Mouse (Mus musculus): Measurements from ENCODE around the gene Nop14. TPM values are rescaled to one million over a fixed set of nuclear protein-coding genes. Genes with fewer than 3 reads are reported as not detected.
A peak's percentile ranks its signal among the peaks of the same experiment; 100 is the strongest.

Gene Nop14
- polyA plus RNA-seq (2015; fragmentation: Nextera tagmentation; extraction: Ambion mirVana), result 23.3 and 24.6 TPM in 2 replicates

DNA sequence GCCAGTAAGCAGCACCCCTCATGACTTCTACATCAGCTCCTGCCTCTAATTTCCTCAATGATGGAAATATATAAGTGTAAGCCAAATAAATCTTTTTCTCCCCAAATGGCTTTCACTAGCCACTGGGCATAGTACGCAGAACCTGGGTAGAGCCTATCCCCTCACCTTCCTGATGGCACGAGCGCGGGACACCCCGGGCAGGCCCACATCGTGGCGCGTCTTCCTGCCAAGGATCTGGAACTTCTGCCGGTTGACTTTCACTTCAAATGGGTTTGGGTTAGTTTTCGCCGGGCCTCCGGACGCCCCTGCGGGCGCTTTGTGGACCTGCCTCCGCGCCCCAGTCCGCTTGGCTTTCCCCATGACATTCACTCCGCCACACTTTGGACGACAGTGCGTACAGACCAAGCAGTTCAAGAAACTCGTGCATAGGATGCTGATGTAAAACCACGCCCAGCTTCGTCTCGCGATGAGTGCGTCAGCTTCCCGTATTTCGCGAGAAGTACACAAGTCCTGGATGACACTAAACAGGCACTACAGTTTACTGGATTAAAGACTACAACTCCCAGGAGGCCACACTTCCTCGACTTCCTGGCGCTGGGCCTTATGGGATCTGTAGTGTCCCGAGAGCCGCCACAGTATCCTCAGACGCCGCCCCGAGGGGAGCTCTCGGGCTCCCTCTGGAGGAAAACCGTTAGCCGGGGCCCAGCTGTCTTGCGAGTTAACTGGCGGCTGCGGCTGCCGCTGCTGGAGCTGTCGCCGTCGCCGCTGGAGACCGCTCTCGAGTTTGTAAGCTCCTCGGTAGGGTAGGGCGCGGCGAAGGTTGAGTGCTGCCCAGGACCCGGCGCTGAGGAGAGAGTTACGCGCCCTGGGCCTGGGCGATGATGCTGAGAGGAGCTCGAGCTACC lies at the start of gene Nop14, which contains the start of gene Grk4:
Gene Nop14 (minus strand): TSS at position 463 of the 905 bp plus-strand sequence.
Gene Grk4 (plus strand): TSS at position 694 of the 905 bp plus-strand sequence.
- peak within 1 kb of the TSS; percentile 67 for H3K9ac ChIP-seq
- H3K9me3 ChIP-seq (replicated peaks), result no peaks in the 10 kb centered on the region
- H3K27ac ChIP-seq, result peak within 1 kb of the TSS; percentile 75
- 0% methylated on average over 60 of the region's 60 CpGs for WGBS
- peak; percentile 100 for ATAC-seq
- H3K4me1 ChIP-seq, result peaks cover 8% of the 10 kb centered on the region
- peak within 1 kb of the TSS; percentile 62 for H3K4me3 ChIP-seq
- H3K27me3 ChIP-seq, result no peaks in the 10 kb centered on the region
- peaks cover 23% of the 10 kb centered on the region for H3K36me3 ChIP-seq (ENCODE audit: poor library complexity, severe bottlenecking)
- peak within 1 kb of the TSS; percentile 75 for H3K4me2 ChIP-seq

DNA sequence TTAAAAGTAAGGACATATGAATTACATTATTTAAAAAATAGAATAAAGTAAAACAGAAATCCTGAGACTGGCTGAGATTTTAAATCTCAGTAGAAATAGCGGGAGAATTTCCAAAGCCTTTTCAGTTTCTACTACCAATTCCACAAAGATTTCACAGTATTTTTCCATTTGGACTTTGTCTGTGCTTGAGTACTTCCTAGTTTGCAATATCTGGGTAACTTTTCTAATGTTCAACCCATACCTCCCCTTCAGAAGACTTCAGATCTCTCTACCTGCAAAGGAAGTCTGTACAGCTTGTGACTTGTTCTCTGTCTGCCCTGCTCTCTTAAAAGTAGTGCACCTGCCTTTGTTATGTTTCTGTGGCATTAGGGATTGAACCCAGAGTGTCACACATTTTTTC lies 48.5 kb upstream of the Nop14 start:
- Histone ChIP-seq H3K36me3 (ENCODE audit: poor library complexity, severe bottlenecking) (no peaks in the 10 kb centered on the region), H3K27ac (no peak overlapping the region), H3K4me2 (no peak overlapping the region), H3K27me3 (no peaks in the 10 kb centered on the region), H3K4me1 (no peaks in the 10 kb centered on the region), H3K9ac (no peak overlapping the region), H3K9me3 (replicated peaks) (no peaks in the 10 kb centered on the region), H3K4me3 (no peak overlapping the region)
- 96% methylated on average over 1 of the region's 1 CpGs for WGBS
- ATAC-seq, result no peak

DNA sequence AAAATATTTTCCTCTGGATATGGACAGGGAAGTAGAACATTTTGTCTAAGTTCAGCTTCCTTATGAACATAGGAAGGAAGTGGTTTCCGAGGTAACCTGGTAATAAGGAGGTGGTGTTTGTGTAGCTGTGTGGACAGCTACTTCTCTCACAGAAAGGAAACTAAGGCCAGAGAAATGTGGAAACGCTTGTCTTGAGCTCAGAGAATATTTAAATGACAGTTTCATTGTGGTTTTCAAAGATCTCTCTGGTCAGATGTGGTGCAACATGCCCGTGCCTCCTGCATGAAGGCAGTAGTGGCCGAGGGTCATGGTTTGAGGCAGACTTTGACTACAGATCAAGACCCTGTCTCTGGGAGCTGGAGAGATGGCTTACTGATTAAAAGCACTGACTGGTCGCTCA lies 35.6 kb upstream of the Nop14 start:
- H3K36me3 ChIP-seq (ENCODE audit: poor library complexity, severe bottlenecking), result no peaks in the 10 kb centered on the region
- no peak overlapping the region for H3K9ac ChIP-seq
- H3K4me3 ChIP-seq, result no peak overlapping the region
- no peaks in the 10 kb centered on the region for H3K4me1 ChIP-seq
- H3K4me2 ChIP-seq, result no peak overlapping the region
- H3K27ac ChIP-seq, result no peak overlapping the region
- ATAC-seq, result no peak
- WGBS, result 79% methylated on average over 5 of the region's 5 CpGs
- no peaks in the 10 kb centered on the region for H3K9me3 ChIP-seq (replicated peaks)
- no peaks in the 10 kb centered on the region for H3K27me3 ChIP-seq

DNA sequence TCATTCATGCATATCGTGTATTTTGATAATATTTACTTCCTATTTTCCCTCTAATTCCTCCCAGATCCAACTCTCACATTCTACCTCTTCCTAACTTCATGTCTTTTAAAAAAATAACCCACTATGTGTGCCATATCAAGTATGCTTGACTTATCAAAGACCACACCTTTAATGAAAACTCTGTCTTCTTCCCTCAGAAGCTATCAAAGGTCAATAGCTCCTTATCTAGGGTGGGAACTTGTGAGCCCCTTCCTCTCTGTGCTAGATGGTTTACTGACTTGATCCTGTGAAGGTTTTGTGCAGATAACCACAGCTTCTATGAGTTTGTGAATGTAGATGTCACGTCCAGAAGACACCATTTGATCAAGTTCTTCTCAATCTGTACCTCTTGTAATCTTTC lies 32.8 kb upstream of the Nop14 start:
- H3K27me3 ChIP-seq, result no peaks in the 10 kb centered on the region
- H3K36me3 ChIP-seq (ENCODE audit: poor library complexity, severe bottlenecking), result no peaks in the 10 kb centered on the region
- WGBS, result 68% methylated on average over 2 of the region's 2 CpGs

DNA sequence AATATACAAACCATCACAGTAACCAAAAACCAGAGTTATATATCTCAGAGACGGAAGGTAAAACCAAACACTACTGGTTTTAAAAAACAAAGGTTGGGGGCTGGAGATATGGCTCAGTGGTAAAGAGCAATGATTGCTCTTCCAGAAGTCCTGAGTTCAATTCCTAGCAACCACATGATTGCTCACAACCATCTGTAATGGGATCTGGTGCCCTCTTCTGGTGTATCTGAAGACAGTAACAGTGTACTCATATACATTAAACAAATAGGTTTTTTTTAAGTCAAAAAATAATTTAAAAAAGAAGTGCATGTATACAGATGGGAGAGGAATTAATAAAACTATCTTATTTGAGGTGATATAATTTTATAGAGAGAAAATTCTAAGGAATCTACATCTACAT lies 29.9 kb upstream of the Nop14 start:
- Histone ChIP-seq H3K4me1 (no peaks in the 10 kb centered on the region), H3K27me3 (no peaks in the 10 kb centered on the region), H3K4me2 (no peak overlapping the region), H3K4me3 (no peak overlapping the region), H3K9me3 (replicated peaks) (no peaks in the 10 kb centered on the region), H3K9ac (no peak overlapping the region), H3K27ac (no peak overlapping the region), H3K36me3 (ENCODE audit: poor library complexity, severe bottlenecking) (no peaks in the 10 kb centered on the region)
- 97% methylated on average over 1 of the region's 1 CpGs for WGBS
- ATAC-seq, result no peak

More for the DNA sequence above, 32.8 kb upstream of the Nop14 start:
- H3K4me3 ChIP-seq, result no peak overlapping the region
- no peaks in the 10 kb centered on the region for H3K4me1 ChIP-seq
- no peak for ATAC-seq
- H3K27ac ChIP-seq, result no peak overlapping the region
- no peak overlapping the region for H3K4me2 ChIP-seq
- no peaks in the 10 kb centered on the region for H3K9me3 ChIP-seq (replicated peaks)
- H3K9ac ChIP-seq, result no peak overlapping the region

DNA sequence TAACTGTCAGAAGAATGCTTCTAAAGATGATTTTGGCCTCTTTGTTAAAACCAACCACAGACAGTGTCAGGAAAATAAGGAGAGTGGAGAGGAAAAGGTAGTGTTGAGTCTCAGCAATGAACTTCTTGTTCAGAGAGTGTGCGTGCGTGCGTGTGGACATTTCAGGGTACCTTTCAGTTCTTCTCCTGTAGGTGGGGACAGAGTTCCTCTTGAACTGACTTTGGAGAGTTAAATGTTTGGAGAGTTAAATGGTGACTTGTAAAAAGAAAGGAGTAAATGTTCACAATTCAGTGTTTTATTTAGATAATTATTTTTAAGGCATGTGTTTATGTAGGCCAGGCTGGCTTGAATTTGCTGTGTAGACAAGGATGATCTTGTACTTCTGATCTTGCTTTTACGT lies 10.3 kb upstream of the Nop14 start:
- Histone ChIP-seq H3K4me2 (no peak overlapping the region), H3K4me3 (no peak overlapping the region), H3K4me1 (no peaks in the 10 kb centered on the region), H3K36me3 (ENCODE audit: poor library complexity, severe bottlenecking) (no peaks in the 10 kb centered on the region), H3K27ac (no peak overlapping the region), H3K9ac (no peak overlapping the region), H3K27me3 (no peaks in the 10 kb centered on the region), H3K9me3 (replicated peaks) (no peaks in the 10 kb centered on the region)
- WGBS, result 78% methylated on average over 4 of the region's 4 CpGs
- ATAC-seq, result no peak

DNA sequence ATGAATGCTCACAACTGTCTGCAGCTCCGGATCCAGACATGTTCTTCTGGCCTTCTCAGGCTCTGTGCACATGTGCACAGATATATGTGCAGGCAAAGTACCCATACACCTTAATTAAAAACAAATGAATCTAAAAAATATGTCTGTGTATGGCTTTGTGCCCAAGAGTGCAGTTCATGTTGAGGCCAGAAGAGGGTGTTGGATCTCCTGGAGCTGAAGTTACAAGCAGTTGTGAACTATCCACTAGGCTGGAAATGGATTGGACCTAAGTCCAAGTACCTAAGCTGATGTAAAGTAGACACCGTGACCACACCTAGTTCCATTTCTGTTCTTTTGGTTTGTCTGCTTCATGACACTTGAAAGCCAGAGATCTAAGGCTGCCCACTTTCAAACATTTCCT lies 9.5 kb upstream of the Nop14 start:
- no peak overlapping the region for H3K27ac ChIP-seq
- H3K4me3 ChIP-seq, result no peak overlapping the region
- WGBS, result 86% methylated on average over 2 of the region's 2 CpGs
- H3K27me3 ChIP-seq, result no peaks in the 10 kb centered on the region
- no peak for ATAC-seq
- no peak overlapping the region for H3K4me2 ChIP-seq
- no peaks in the 10 kb centered on the region for H3K36me3 ChIP-seq (ENCODE audit: poor library complexity, severe bottlenecking)
- no peaks in the 10 kb centered on the region for H3K4me1 ChIP-seq
- H3K9me3 ChIP-seq (replicated peaks), result no peaks in the 10 kb centered on the region
- H3K9ac ChIP-seq, result no peak overlapping the region

DNA sequence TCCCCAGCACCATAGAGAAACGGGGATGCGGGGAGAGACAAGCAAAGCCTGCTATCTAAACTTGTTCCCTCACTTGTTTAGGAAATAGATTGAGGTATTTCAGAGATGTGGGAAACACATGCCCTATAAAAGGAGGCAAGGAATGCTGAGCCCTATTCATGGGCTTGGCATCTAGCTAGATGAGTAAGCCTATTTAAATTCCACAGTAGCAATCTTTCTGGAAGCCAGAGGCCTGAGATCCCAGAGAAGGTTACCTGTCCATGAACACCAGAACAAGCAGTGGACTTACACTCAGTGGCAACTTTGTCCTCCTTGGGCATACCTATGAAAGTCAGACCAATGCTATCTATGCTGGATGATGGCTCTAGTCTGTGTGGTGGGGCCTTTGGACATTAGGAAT lies 3.3 kb upstream of the Nop14 start:
- H3K4me2 ChIP-seq, result no peak overlapping the region
- no peaks in the 10 kb centered on the region for H3K36me3 ChIP-seq (ENCODE audit: poor library complexity, severe bottlenecking)
- WGBS, result 96% methylated on average over 2 of the region's 2 CpGs
- no peak overlapping the region for H3K27ac ChIP-seq
- H3K9me3 ChIP-seq (replicated peaks), result no peaks in the 10 kb centered on the region
- ATAC-seq, result no peak
- H3K9ac ChIP-seq, result no peak overlapping the region
- peaks cover 8% of the 10 kb centered on the region for H3K4me1 ChIP-seq
- H3K27me3 ChIP-seq, result no peaks in the 10 kb centered on the region
- H3K4me3 ChIP-seq, result no peak overlapping the region

DNA sequence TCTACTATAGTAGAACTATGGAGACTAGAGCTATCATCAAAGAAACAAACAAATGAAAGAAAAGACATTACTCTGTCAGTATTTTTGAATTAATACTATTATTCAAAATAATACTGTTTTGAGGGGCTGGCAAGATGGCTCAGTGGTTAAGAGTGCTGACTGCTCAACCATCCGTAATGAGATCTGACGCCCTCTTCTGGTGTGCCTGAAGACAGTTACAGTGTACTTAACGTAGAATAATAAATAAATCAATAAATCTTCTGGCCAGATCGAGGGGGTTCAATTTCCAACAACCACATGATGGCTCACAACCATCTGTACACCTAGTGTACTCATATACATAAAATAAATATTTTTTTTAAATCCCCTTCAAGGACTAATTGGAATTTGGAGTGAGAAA lies 2.0 kb upstream of the Nop14 start:
- no peaks in the 10 kb centered on the region for H3K9me3 ChIP-seq (replicated peaks)
- no peak overlapping the region for H3K4me3 ChIP-seq
- WGBS, result 88% methylated on average over 4 of the region's 4 CpGs
- no peak overlapping the region for H3K4me2 ChIP-seq
- ATAC-seq, result no peak
- H3K27ac ChIP-seq, result no peak overlapping the region
- no peak overlapping the region for H3K9ac ChIP-seq
- H3K4me1 ChIP-seq, result peaks cover 8% of the 10 kb centered on the region
- H3K27me3 ChIP-seq, result no peaks in the 10 kb centered on the region
- H3K36me3 ChIP-seq (ENCODE audit: poor library complexity, severe bottlenecking), result peaks cover 5% of the 10 kb centered on the region

DNA sequence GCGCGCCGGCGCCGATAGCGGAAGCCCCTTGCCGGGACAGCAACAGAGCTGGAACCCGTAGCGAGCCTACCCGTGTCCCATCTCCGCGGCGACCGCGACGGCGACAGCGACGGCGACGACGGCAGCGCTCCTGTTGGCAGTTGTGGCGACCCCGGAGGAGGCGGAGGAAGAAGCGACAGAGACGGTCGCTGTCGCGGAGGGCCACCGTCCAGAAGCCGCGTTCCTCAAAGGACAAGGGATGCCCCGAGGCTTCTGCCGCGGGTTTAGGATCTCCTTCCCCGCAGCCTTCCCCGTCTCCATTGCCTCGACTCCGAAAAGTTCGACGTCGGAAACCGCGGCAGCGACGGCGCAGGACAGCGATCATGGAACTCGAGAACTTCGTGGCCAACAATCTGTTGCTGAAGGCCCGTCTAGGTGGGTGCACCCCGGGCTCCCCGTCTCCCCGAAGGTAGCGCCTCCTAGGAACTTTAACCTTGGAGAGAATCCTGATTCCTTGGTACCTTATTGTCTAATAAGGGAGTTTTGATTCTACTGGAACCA lies 713 bp upstream of the Nop14 start:
- Histone ChIP-seq H3K27me3 (no peaks in the 10 kb centered on the region), H3K27ac (peak overlapping the region; percentile 75), H3K4me3 (peak overlapping the region; percentile 62), H3K4me1 (peaks cover 8% of the 10 kb centered on the region), H3K4me2 (peak overlapping the region; percentile 64), H3K9ac (peak overlapping the region; percentile 67), H3K36me3 (ENCODE audit: poor library complexity, severe bottlenecking) (peaks cover 15% of the 10 kb centered on the region), H3K9me3 (replicated peaks) (no peaks in the 10 kb centered on the region)
- WGBS, result under 1% methylated on average over 56 of the region's 57 CpGs
- ATAC-seq, result no peak

DNA sequence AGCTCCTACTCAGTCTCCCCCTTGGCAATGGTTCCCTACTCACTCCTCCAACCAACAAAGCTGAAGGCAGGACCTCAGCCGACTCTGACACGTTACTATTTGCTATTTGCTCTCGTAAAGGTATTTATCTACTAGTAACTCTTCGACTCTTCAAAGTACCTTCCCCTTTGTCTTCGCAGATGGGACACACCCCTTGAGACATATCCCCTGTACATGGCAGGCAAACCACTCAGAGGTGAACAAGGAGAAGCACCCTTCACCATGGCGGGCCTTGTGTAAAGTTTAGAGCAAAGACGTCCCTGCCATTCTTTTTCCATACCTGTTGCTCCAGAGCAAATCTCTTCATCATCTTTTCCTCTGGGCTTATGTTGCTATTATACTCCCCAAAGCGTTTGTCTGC lies 2.4 kb downstream of the Nop14 start:
- H3K27ac ChIP-seq, result no peak overlapping the region
- H3K4me3 ChIP-seq, result no peak overlapping the region
- H3K9ac ChIP-seq, result no peak overlapping the region
- H3K27me3 ChIP-seq, result no peaks in the 10 kb centered on the region
- no peaks in the 10 kb centered on the region for H3K9me3 ChIP-seq (replicated peaks)
- no peak overlapping the region for H3K4me2 ChIP-seq
- no peak for ATAC-seq
- WGBS, result 97% methylated on average over 8 of the region's 8 CpGs
- peaks cover 8% of the 10 kb centered on the region for H3K4me1 ChIP-seq
- H3K36me3 ChIP-seq (ENCODE audit: poor library complexity, severe bottlenecking), result peaks cover 46% of the 10 kb centered on the region

DNA sequence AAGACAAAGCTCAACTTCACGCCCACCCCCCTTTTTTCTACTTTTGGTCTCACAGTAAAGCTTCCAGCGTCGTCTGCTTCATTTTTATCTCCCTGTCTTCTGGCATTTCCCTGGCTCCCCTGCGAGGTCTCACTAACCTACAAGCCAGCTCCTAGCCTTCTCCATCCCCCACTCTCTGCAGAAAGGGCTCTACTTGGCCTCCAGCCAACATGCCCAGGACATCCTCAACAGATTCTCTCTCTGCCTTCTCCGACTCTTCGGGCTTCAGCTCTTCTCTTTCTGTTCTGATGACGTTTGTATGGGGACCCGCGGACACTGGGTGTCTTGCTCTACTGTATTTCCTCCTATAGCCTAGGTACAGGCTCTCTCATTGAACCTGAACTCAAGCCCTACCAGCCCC lies 5.1 kb downstream of the Nop14 start:
- Histone ChIP-seq H3K9me3 (replicated peaks) (no peaks in the 10 kb centered on the region), H3K4me2 (no peak overlapping the region), H3K36me3 (ENCODE audit: poor library complexity, severe bottlenecking) (peaks cover 73% of the 10 kb centered on the region), H3K9ac (no peak overlapping the region), H3K27me3 (no peaks in the 10 kb centered on the region), H3K4me3 (no peak overlapping the region), H3K4me1 (peaks cover 8% of the 10 kb centered on the region), H3K27ac (no peak overlapping the region)
- 92% methylated on average over 9 of the region's 9 CpGs for WGBS
- no peak for ATAC-seq

Measured in forebrain, embryonic 13.5 days (tissue).